Mouse (Mus musculus) intestine, embryonic 15.5 days (tissue): ENCODE data around the gene Fads1. TPM values are rescaled to one million over a fixed set of nuclear protein-coding genes. Genes with fewer than 3 reads are reported as not detected.
A peak's percentile ranks its signal among the peaks of the same experiment; 100 is the strongest.

ENCODE experiments used
- ATAC-seq: fragments of 200-750 bp; cut with Nextera tagmentation; 2 replicates; pipeline ENCODE4 v1.8.0; 2017; ENCODE audit warnings: moderate TSS enrichment, moderate library complexity
- H3K27ac ChIP-seq: fragments of 300-500 bp; sonication (generic); 2 replicates; pipeline ENCODE4 v1.5.1; 2015; ENCODE audit warnings: mild to moderate bottlenecking, inconsistent platforms
- H3K27me3 ChIP-seq: fragments of 300-500 bp; sonication (generic); replicated peaks from 2 replicates; pipeline ENCODE4 v1.6.1; 2015; ENCODE audit warnings: inconsistent platforms
- H3K36me3 ChIP-seq: fragments of 300-500 bp; sonication (generic); 2 replicates; pipeline ENCODE4 v1.6.1; 2015; ENCODE audit warnings: inconsistent platforms
- H3K4me1 ChIP-seq: fragments of 300-500 bp; sonication (generic); replicated peaks from 2 replicates; pipeline ENCODE4 v1.6.1; 2015; ENCODE audit warnings: inconsistent platforms
- H3K4me2 ChIP-seq: fragments of 300-500 bp; sonication (generic); replicated peaks from 2 replicates; pipeline ENCODE4 v1.6.1; 2015; ENCODE audit warnings: mild to moderate bottlenecking, inconsistent platforms
- H3K4me3 ChIP-seq: fragments of 300-500 bp; sonication (generic); replicated peaks from 2 replicates; pipeline ENCODE4 v1.5.1; 2015; ENCODE audit warnings: inconsistent platforms
- H3K9ac ChIP-seq: fragments of 300-500 bp; sonication (generic); 2 replicates; pipeline ENCODE4 v1.6.1; 2015; ENCODE audit warnings: inconsistent platforms
- H3K9me3 ChIP-seq: fragments of 300-500 bp; sonication (generic); 2 replicates; pipeline ENCODE4 v1.6.1; 2016; ENCODE audit warnings: inconsistent platforms
- WGBS: fragments of 180-500 bp; shearing (Covaris S2); methylation state at CpG from one replicate; pipeline ENCODE4 v1.1.7; 2015; 5-methylcytosine and 5-hydroxymethylcytosine counted together
- polyA plus RNA-seq: library from polyadenylated mRNA; unstranded; fragments of >200 nt; fragmentation: Nextera tagmentation; extraction: Ambion mirVana; gene quantifications from 2 replicates; pipeline ENCODE4 v1.2.1, GENCODE M21; 2015

Fads1 gene
- polyA plus RNA-seq, 1 experiment from 2014 or later, result 145 TPM

- Histone ChIP-seq H3K27me3 (no peaks in the 10 kb centered on the region), H3K27ac (no peak overlapping the region), H3K9me3 (no peaks in the 10 kb centered on the region), H3K4me3 (no peak overlapping the region), H3K4me2 (no peak overlapping the region), H3K36me3 (peaks cover 42% of the 10 kb centered on the region), H3K9ac (no peak overlapping the region), H3K4me1 (0 out of 2 replicates have a peak, but pooled peaks cover 2% of the 10 kb centered on the region)
- WGBS, result 87% methylated on average over 4 of the region's 4 CpGs
- ATAC-seq, result no peak
Measured at GRCm38 (mm10) chr19:10197130-10197529, 14.4 kb downstream of the Fads1 start.

- H3K9me3 ChIP-seq, result no peaks in the 10 kb centered on the region
- no peak overlapping the region for H3K4me3 ChIP-seq
- peaks cover 33% of the 10 kb centered on the region for H3K36me3 ChIP-seq
- no peaks in the 10 kb centered on the region for H3K27me3 ChIP-seq
- H3K27ac ChIP-seq, result no peak overlapping the region
- WGBS, result 64% methylated on average over 2 of the region's 2 CpGs
- H3K9ac ChIP-seq, result no peak overlapping the region
- H3K4me1 ChIP-seq, result peaks cover 10% of the 10 kb centered on the region; the same call in 1 of the 2 replicates
- H3K4me2 ChIP-seq, result no peak overlapping the region
- ATAC-seq, result no peak
Measured at GRCm38 (mm10) chr19:10198286-10198685, 15.6 kb downstream of the Fads1 start.

DNA sequence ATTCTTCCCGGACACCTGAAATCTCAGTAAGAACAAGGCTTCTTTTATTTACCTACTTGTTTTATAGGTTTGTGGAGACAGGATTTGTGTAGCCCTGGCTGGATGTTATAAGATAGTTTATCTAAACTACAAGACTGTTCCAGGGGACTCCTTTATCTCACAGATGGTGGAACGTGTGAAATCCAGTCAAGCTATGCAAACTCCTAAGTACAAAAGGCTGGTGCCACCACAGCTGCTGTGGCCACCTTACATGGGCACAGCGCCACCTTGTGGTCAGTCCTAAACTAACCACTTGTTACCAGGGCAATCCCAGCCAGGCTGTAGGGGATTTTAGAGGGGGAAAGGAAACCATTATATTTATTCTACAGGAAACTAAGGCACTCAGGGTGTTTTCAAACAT, 16.0 kb downstream of the Fads1 start:
- Histone ChIP-seq H3K27me3 (no peaks in the 10 kb centered on the region), H3K9me3 (no peaks in the 10 kb centered on the region), H3K4me1 (peaks cover 10% of the 10 kb centered on the region; the same call in 1 of the 2 replicates), H3K9ac (no peak overlapping the region), H3K4me3 (no peak overlapping the region), H3K27ac (no peak overlapping the region), H3K36me3 (peaks cover 28% of the 10 kb centered on the region), H3K4me2 (no peak overlapping the region)
- ATAC-seq, result peak; percentile 31; the same call in 1 of the 2 replicates
- WGBS, result 21% methylated on average over 3 of the region's 3 CpGs

DNA sequence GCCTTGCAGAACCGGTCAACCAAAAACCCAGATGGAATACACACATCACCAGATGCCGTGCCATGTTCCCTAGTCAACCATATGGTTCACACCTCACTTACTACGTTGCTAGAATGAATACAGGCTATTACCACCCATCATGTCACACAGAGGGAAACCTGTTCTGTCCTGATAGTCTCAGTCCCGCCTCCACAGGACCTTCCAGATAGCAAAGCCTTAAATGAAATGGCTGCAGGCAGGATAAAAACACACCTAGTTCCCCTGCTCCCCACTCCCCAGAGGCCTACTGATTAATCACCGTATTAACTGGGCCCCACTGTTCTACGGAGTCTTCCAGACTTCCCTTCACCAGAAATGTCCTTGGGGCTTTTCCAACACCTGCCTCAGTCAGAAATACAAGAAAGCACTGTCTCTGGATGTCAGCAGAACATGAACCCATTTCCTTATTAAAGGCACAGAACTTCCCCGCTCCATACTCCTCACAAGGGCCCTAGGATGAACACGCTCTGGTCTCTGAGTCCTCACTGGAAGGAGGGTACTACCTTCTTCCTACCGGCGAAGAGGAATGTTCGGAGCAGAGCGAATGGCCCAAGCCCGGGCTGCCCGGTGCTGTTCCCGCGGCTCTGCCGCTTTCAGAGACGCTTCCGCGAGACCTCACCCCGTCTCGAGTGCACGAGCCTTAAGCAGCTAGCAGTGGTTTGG, 20.6 kb downstream of the Fads1 start:
- Histone ChIP-seq H3K36me3 (peaks cover 29% of the 10 kb centered on the region), H3K9ac (peak overlapping the region; percentile 80), H3K9me3 (no peaks in the 10 kb centered on the region), H3K4me2 (peak overlapping the region; percentile 80), H3K4me1 (peaks cover 17% of the 10 kb centered on the region), H3K4me3 (peak overlapping the region; percentile 82), H3K27me3 (no peaks in the 10 kb centered on the region), H3K27ac (peak overlapping the region; percentile 78)
- WGBS, result 2% methylated on average over 23 of the region's 23 CpGs
- peak; percentile 63 for ATAC-seq

GRCm38 (mm10) chr19:10203848-10204615, 21.3 kb downstream of the Fads1 start, which contains the start of the genes Tmem258 and Fen1:
TSS of gene Tmem258 (plus strand) at chr19:10204014.
TSS of gene Fen1 (minus strand) at chr19:10204169.
- no peaks in the 10 kb centered on the region for H3K9me3 ChIP-seq
- peak; percentile 95 for ATAC-seq
- H3K36me3 ChIP-seq, result peaks cover 29% of the 10 kb centered on the region
- under 1% methylated on average over 40 of the region's 40 CpGs for WGBS
- peak within 1 kb of the TSS; percentile 78 for H3K27ac ChIP-seq
- peak within 1 kb of the TSS; percentile 82 for H3K4me3 ChIP-seq
- H3K9ac ChIP-seq, result peak within 1 kb of the TSS; percentile 80
- peak within 1 kb of the TSS; percentile 80 for H3K4me2 ChIP-seq
- no peaks in the 10 kb centered on the region for H3K27me3 ChIP-seq
- peaks cover 16% of the 10 kb centered on the region for H3K4me1 ChIP-seq

GRCm38 (mm10) chr19:10204616-10205001, 21.9 kb downstream of the Fads1 start:
- Histone ChIP-seq H3K4me1 (peaks cover 16% of the 10 kb centered on the region), H3K9me3 (no peaks in the 10 kb centered on the region), H3K27ac (peak overlapping the region; percentile 78), H3K4me2 (peak overlapping the region; percentile 80), H3K9ac (peak overlapping the region; percentile 80), H3K36me3 (peaks cover 29% of the 10 kb centered on the region), H3K4me3 (peak overlapping the region; percentile 82), H3K27me3 (no peaks in the 10 kb centered on the region)
- ATAC-seq, result peak; percentile 43
- 2% methylated on average over 5 of the region's 5 CpGs for WGBS

DNA sequence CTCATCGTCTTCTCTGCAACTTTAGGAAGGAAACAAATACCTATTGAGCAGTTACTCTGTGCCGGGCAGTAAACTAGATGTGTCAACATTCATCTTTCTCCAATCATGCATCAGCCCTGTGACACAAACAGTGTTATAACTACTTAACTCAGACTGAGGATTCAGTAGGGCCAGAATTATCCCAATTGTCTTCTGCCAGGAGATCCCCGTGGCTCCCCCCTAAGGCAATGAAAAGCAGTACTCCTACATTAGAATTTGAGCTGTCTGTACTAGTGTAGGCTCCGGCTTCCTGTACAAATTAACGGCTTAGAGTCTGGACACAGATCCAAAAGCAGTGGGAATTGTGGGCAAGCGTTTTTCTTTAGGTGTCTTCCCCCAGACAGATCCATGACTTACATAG, 22.4 kb downstream of the Fads1 start:
- Histone ChIP-seq H3K4me3 (peak overlapping the region; percentile 82; the same call in 1 of the 2 replicates), H3K36me3 (peaks cover 28% of the 10 kb centered on the region), H3K4me1 (peaks cover 16% of the 10 kb centered on the region), H3K4me2 (peak overlapping the region; percentile 80), H3K9ac (no peak overlapping the region), H3K27ac (no peak overlapping the region; the same call in 1 of the 2 replicates), H3K27me3 (no peaks in the 10 kb centered on the region), H3K9me3 (no peaks in the 10 kb centered on the region)
- 64% methylated on average over 6 of the region's 6 CpGs for WGBS
- no peak for ATAC-seq

DNA sequence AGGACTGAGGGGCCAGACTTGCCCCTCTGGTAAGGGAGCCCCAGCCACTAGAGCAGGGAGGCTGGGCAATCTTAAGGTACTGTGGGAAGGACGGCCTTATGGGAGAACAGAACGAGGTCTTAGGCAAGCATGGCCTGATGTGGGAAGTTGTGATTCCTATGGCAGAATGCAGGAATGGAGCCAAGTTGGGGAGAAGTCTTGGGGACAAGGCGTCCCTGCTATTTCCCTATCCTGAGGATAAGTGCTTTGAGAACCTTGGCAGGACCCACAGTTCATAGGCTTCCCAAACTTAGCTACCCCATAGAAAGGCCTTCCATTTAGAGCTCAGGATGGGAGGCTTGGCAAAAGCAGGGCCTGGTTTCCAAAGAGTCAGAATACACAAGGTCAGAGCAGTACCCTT, 26.2 kb downstream of the Fads1 start:
- Histone ChIP-seq H3K4me3 (no peak overlapping the region), H3K27me3 (no peaks in the 10 kb centered on the region), H3K4me1 (peaks cover 8% of the 10 kb centered on the region), H3K9me3 (no peaks in the 10 kb centered on the region), H3K36me3 (peaks cover 35% of the 10 kb centered on the region), H3K9ac (no peak overlapping the region), H3K27ac (no peak overlapping the region), H3K4me2 (no peak overlapping the region)
- 75% methylated on average over 3 of the region's 3 CpGs for WGBS
- ATAC-seq, result no peak

DNA sequence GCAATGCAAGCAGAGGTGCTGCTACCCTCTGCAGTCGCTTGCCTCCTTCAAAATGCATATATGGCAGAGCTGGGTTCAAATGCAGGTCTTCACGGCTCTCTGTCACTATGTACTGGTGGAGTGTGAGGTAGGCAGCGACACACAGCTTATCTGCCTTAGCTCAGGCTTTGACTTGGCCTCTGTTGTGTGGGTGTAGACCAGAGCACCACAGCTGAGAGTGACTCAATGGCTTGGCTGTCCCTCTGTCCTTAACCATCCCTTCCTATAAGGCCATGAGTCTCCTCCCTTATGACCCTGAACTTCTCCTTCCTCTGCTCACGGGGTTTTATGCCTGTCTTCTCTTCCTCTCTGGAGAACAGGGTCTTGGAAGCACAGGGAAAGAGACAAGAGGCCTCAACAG, 28.2 kb downstream of the Fads1 start:
- 79% methylated on average over 4 of the region's 4 CpGs for WGBS
- Histone ChIP-seq H3K27me3 (no peaks in the 10 kb centered on the region), H3K9me3 (no peaks in the 10 kb centered on the region), H3K27ac (no peak overlapping the region), H3K36me3 (peaks cover 38% of the 10 kb centered on the region), H3K4me2 (no peak overlapping the region), H3K4me3 (no peak overlapping the region), H3K9ac (no peak overlapping the region), H3K4me1 (no peaks in the 10 kb centered on the region)
- ATAC-seq, result no peak

GRCm38 (mm10) chr19:10213796-10214471, 31.2 kb downstream of the Fads1 start:
- no peaks in the 10 kb centered on the region for H3K4me1 ChIP-seq
- H3K36me3 ChIP-seq, result peaks cover 28% of the 10 kb centered on the region
- no peak overlapping the region for H3K4me2 ChIP-seq
- H3K27ac ChIP-seq, result no peak overlapping the region
- ATAC-seq, result no peak
- no peak overlapping the region for H3K4me3 ChIP-seq
- H3K9ac ChIP-seq, result no peak overlapping the region
- no peaks in the 10 kb centered on the region for H3K9me3 ChIP-seq
- no peaks in the 10 kb centered on the region for H3K27me3 ChIP-seq
- 88% methylated on average over 10 of the region's 10 CpGs for WGBS

DNA sequence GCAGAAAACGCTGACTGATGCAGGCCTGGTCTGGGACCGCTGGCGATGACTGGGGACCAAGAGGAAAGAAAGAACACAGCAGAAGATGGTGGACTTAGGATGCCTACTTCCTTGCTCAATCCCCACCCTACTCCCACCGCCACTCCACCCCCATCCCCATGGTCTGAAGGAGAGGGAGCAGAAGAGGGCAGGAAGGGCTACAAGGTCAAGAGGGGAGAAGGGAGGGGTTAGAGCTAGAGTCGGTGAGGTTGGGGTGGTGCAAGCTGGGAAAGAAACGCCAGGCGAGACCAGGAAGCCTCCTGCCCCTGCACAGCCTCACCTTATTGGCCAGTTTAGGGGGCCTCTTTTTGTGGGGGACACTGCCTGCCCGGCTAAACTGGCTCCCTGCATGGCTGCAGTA, 33.4 kb downstream of the Fads1 start:
- no peak for ATAC-seq
- Histone ChIP-seq H3K36me3 (peaks cover 15% of the 10 kb centered on the region; the same call in 1 of the 2 replicates), H3K9ac (no peak overlapping the region), H3K27ac (no peak overlapping the region), H3K27me3 (no peaks in the 10 kb centered on the region), H3K4me1 (peaks cover 4% of the 10 kb centered on the region), H3K4me2 (no peak overlapping the region), H3K4me3 (no peak overlapping the region), H3K9me3 (no peaks in the 10 kb centered on the region)
- 63% methylated on average over 8 of the region's 8 CpGs for WGBS

GRCm38 (mm10) chr19:10219108-10219507, 36.4 kb downstream of the Fads1 start:
- no peak overlapping the region for H3K4me3 ChIP-seq
- H3K27me3 ChIP-seq, result no peaks in the 10 kb centered on the region
- WGBS, result 36% methylated on average over 3 of the region's 3 CpGs
- H3K9ac ChIP-seq, result no peak overlapping the region
- no peaks in the 10 kb centered on the region for H3K9me3 ChIP-seq
- H3K4me1 ChIP-seq, result peaks cover 25% of the 10 kb centered on the region
- 0 out of 2 replicates have a peak, but pooled peaks cover under 1% of the 10 kb centered on the region for H3K36me3 ChIP-seq
- H3K27ac ChIP-seq, result 0 out of 2 replicates have a peak overlapping the region, but pooled peaks have one; percentile 40
- ATAC-seq, result 0 out of 2 replicates have a peak, but pooled peaks have one; percentile 35
- H3K4me2 ChIP-seq, result no peak overlapping the region
